Mouse (Mus musculus): ENCODE data around the gene Pkd1l3. TPM values are rescaled to one million over a fixed set of nuclear protein-coding genes. Genes with fewer than 3 reads are reported as not detected.
A peak's percentile ranks its signal among the peaks of the same experiment; 100 is the strongest.

The Pkd1l3 gene
- total and polyA plus RNA-seq, 2 experiments from 2014 or later, result 0.05 to 0.16 TPM

DNA sequence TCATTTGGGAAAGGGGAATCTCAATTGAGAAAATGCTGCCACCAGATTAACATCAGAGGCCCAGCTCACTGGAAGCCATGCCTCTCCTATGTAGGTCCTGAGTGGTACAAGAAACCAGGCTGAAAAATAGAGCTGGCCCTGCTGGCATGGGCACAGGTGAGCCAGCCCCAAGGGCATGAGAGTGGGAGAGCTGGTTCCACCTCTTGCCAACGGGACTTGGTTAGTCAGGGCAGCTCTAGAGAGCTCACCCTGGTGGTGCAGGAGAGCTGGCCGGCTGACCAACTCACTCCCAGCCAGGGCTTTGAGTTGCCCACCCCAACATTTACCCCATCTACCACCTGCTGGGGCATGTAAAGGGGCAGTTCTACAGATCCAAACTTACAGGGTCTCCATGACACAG, 59.3 kb downstream of the Pkd1l3 start:
- Histone ChIP-seq H3K4me3 (ENCODE audit: low read length) (no peak overlapping the region), H3K9ac (replicated peaks; ENCODE audit: low read length) (no peak overlapping the region), H3K4me1 (ENCODE audit: insufficient read depth, low read length) (no peaks in the 10 kb centered on the region), H3K36me3 (ENCODE audit: insufficient read depth, low read length) (peaks cover 75% of the 10 kb centered on the region), H3K27me3 (ENCODE audit: insufficient read depth, low read length) (no peaks in the 10 kb centered on the region), H3K9me3 (ENCODE audit: low read length) (no peaks in the 10 kb centered on the region), H3K27ac (no peak overlapping the region), H3K4me2 (ENCODE audit: low read depth, low read length) (no peak overlapping the region)
- 88% methylated on average over 2 of the region's 2 CpGs for WGBS
- no peak for TF ChIP-seq CTCF (IDR thresholded peaks at IDR 0.05; ENCODE audit: low read depth)
- ATAC-seq, result no peak
- DNase-seq (ENCODE audit: low spot score), result no peak

GRCm38 (mm10) chr8:109675896-109676643, 61.8 kb downstream of the Pkd1l3 start:
- Histone ChIP-seq H3K27me3 (ENCODE audit: insufficient read depth, low read length) (no peaks in the 10 kb centered on the region), H3K36me3 (ENCODE audit: insufficient read depth, low read length) (peaks cover 79% of the 10 kb centered on the region), H3K9ac (replicated peaks; ENCODE audit: low read length) (no peak overlapping the region), H3K4me2 (ENCODE audit: low read depth, low read length) (no peak overlapping the region), H3K4me3 (ENCODE audit: low read length) (no peak overlapping the region), H3K27ac (no peak overlapping the region), H3K9me3 (ENCODE audit: low read length) (no peaks in the 10 kb centered on the region), H3K4me1 (ENCODE audit: insufficient read depth, low read length) (no peaks in the 10 kb centered on the region)
- TF ChIP-seq CTCF (IDR thresholded peaks at IDR 0.05; ENCODE audit: low read depth), result no peak
- WGBS, result 95% methylated on average over 9 of the region's 9 CpGs
- ATAC-seq (no peak), DNase-seq (ENCODE audit: low spot score) (no peak)

- ATAC-seq, result no peak
- no peak overlapping the region for H3K4me2 ChIP-seq (ENCODE audit: low read depth, low read length)
- H3K4me3 ChIP-seq (ENCODE audit: low read length), result no peak overlapping the region
- no peak for DNase-seq (ENCODE audit: low spot score)
- no peak overlapping the region for H3K27ac ChIP-seq
- no peak for TF ChIP-seq CTCF (IDR thresholded peaks at IDR 0.05; ENCODE audit: low read depth)
- 83% methylated on average over 3 of the region's 3 CpGs for WGBS
- no peaks in the 10 kb centered on the region for H3K27me3 ChIP-seq (ENCODE audit: insufficient read depth, low read length)
- no peaks in the 10 kb centered on the region for H3K4me1 ChIP-seq (ENCODE audit: insufficient read depth, low read length)
- H3K36me3 ChIP-seq (ENCODE audit: insufficient read depth, low read length), result peaks cover 45% of the 10 kb centered on the region
- H3K9ac ChIP-seq (replicated peaks; ENCODE audit: low read length), result no peak overlapping the region
- H3K9me3 ChIP-seq (ENCODE audit: low read length), result no peaks in the 10 kb centered on the region
Observed at GRCm38 (mm10) chr8:109681535-109681934, 67.2 kb downstream of the Pkd1l3 start.

GRCm38 (mm10) chr8:109682120-109682519, 67.8 kb downstream of the Pkd1l3 start:
- H3K9me3 ChIP-seq (ENCODE audit: low read length), result no peaks in the 10 kb centered on the region
- WGBS, result 92% methylated on average over 5 of the region's 5 CpGs
- ATAC-seq (no peak), DNase-seq (ENCODE audit: low spot score) (no peak)
- H3K9ac ChIP-seq (replicated peaks; ENCODE audit: low read length), result no peak overlapping the region
- no peak overlapping the region for H3K4me3 ChIP-seq (ENCODE audit: low read length)
- H3K4me1 ChIP-seq (ENCODE audit: insufficient read depth, low read length), result no peaks in the 10 kb centered on the region
- no peaks in the 10 kb centered on the region for H3K27me3 ChIP-seq (ENCODE audit: insufficient read depth, low read length)
- no peak overlapping the region for H3K4me2 ChIP-seq (ENCODE audit: low read depth, low read length)
- H3K36me3 ChIP-seq (ENCODE audit: insufficient read depth, low read length), result peaks cover 43% of the 10 kb centered on the region
- no peak for TF ChIP-seq CTCF (IDR thresholded peaks at IDR 0.05; ENCODE audit: low read depth)
- H3K27ac ChIP-seq, result no peak overlapping the region

DNA sequence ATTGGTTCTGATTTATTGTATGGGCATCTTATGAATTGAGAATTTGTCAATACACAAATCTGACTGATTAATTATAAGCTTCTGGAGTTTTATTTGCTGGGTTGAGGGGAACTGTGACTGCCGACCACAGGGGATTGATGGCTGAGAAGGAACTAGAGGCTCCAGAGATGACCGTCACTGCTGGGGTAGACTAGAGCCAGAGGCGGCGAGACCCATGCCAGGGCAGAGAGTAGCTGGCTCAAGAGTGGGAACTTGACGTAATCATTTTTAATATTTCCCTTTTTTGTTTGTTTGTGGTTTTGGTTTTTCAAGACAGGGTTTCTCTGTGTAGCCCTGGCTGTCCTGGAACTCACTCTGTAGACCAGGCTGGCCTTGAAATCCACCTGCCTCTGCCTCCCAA, 72.9 kb downstream of the Pkd1l3 start:
- WGBS, result 88% methylated on average over 5 of the region's 5 CpGs
- DNase-seq (ENCODE audit: low spot score) (no peak), ATAC-seq (no peak)
- Histone ChIP-seq H3K4me1 (ENCODE audit: insufficient read depth, low read length) (peaks cover 12% of the 10 kb centered on the region), H3K9ac (replicated peaks; ENCODE audit: low read length) (no peak overlapping the region), H3K27me3 (ENCODE audit: insufficient read depth, low read length) (no peaks in the 10 kb centered on the region), H3K9me3 (ENCODE audit: low read length) (no peaks in the 10 kb centered on the region), H3K36me3 (ENCODE audit: insufficient read depth, low read length) (peaks cover 6% of the 10 kb centered on the region; the same call in 1 of the 2 replicates), H3K4me3 (ENCODE audit: low read length) (no peak overlapping the region), H3K27ac (no peak overlapping the region), H3K4me2 (ENCODE audit: low read depth, low read length) (no peak overlapping the region)
- no peak for TF ChIP-seq CTCF (IDR thresholded peaks at IDR 0.05; ENCODE audit: low read depth)

DNA sequence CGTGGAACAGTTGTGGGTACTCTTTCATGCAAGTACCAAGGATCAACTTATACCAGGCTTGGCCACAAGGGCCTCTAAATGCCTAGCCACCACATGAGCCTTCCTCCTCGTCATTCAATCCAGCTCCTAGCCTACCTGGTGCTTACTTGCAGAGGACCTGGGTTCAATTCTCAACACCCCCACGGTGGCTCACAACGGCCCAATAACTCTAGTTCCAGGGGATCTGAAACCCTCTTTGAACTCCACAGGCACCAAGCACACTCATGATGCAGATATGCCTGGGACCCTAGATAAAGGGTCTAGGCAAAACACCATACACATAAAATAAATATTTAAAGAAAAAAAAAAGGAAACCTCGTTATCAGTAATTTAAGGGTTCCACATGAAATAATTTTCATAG, 77.5 kb downstream of the Pkd1l3 start:
- Histone ChIP-seq H3K4me1 (ENCODE audit: insufficient read depth, low read length) (peaks cover 18% of the 10 kb centered on the region), H3K4me2 (ENCODE audit: low read depth, low read length) (peak overlapping the region; percentile 56), H3K27ac (no peak overlapping the region), H3K36me3 (ENCODE audit: insufficient read depth, low read length) (no peaks in the 10 kb centered on the region), H3K9ac (replicated peaks; ENCODE audit: low read length) (peak overlapping the region; percentile 98; the same call in 1 of the 2 replicates), H3K27me3 (ENCODE audit: insufficient read depth, low read length) (no peaks in the 10 kb centered on the region), H3K9me3 (ENCODE audit: low read length) (no peaks in the 10 kb centered on the region), H3K4me3 (ENCODE audit: low read length) (peak overlapping the region; percentile 100)
- DNase-seq (ENCODE audit: low spot score) (peak; percentile 40), ATAC-seq (no peak)
- peak; percentile 60 for TF ChIP-seq CTCF (IDR thresholded peaks at IDR 0.05; ENCODE audit: low read depth)
- 50% methylated on average over 5 of the region's 5 CpGs for WGBS

DNA sequence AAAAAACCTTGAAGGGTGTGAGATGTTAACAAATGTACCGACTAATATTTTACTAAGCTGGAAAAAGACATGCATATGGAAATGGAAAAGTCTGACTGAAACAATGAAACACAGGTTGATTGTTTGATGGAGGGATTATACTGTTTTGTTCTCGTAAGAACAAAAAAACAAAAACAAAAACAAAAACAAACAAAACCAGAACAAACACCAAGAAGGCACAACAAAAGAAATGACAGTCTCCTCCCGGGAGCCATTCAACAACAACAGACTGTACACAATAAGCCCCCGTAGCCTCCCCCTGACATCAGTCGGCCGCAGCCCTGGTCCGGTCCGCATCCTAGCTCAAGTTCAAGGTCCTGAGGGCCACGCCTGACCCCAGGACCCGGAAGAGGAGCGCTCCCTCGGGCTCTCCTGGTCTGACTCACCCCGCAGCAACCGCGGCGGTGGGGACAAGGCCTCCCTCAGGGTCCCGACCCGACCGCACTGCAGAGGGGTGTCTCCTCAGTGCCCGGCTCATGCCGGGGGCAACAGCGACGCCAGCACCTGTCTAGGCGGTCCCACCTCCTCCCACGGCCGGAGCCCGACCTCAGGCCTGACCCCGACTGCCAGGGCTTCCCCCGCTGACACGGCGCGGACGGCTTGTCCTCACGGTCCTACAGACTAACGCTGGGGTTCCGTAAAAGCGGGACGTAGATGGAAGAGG, 78.3 kb downstream of the Pkd1l3 start:
- Histone ChIP-seq H3K9ac (replicated peaks; ENCODE audit: low read length) (peak overlapping the region; percentile 98), H3K9me3 (ENCODE audit: low read length) (no peaks in the 10 kb centered on the region), H3K27ac (peak overlapping the region; percentile 88), H3K36me3 (ENCODE audit: insufficient read depth, low read length) (no peaks in the 10 kb centered on the region), H3K4me3 (ENCODE audit: low read length) (peak overlapping the region; percentile 100), H3K27me3 (ENCODE audit: insufficient read depth, low read length) (no peaks in the 10 kb centered on the region), H3K4me2 (ENCODE audit: low read depth, low read length) (peak overlapping the region; percentile 56), H3K4me1 (ENCODE audit: insufficient read depth, low read length) (peaks cover 18% of the 10 kb centered on the region)
- TF ChIP-seq CTCF (IDR thresholded peaks at IDR 0.05; ENCODE audit: low read depth), result no peak
- under 1% methylated on average over 37 of the region's 38 CpGs for WGBS
- peak; percentile 33 for DNase-seq (ENCODE audit: low spot score)
- ATAC-seq, result peak; percentile 80

All from hindbrain, postnatal 0 days (tissue).